Mouse (Mus musculus) embryonic facial prominence, embryonic 12.5 days (tissue): Measurements from ENCODE around the gene H2-Q7. TPM values are rescaled to one million over a fixed set of nuclear protein-coding genes. Genes with fewer than 3 reads are reported as not detected.
"Not testable (repeated sequence)": the region's sequence is repeated elsewhere in the genome, so short reads cannot be mapped to it uniquely, and the experiment has no call there.

Experiments used
- ATAC-seq: fragments of 200-750 bp; cut with Nextera tagmentation; 2 replicates; pipeline ENCODE4 v1.8.0; 2017; ENCODE audit not compliant: insufficient number of reproducible peaks, insufficient read depth, low FRiP score, low TSS enrichment
- H3K27ac ChIP-seq: fragments of 300-500 bp; sonication (generic); 2 replicates; pipeline ENCODE4 v1.5.1; 2016; ENCODE audit warnings: mild to moderate bottlenecking
- H3K27me3 ChIP-seq: fragments of 300-500 bp; sonication (generic); 2 replicates; pipeline ENCODE4 v1.6.1; 2016; ENCODE audit warnings: mild to moderate bottlenecking, moderate library complexity
- H3K36me3 ChIP-seq: fragments of 300-500 bp; sonication (generic); 2 replicates; pipeline ENCODE4 v1.6.1; 2016; ENCODE audit warnings: mild to moderate bottlenecking
- H3K4me1 ChIP-seq: fragments of 300-500 bp; sonication (generic); 2 replicates; pipeline ENCODE4 v1.6.1; 2016
- H3K4me2 ChIP-seq: fragments of 300-500 bp; sonication (generic); replicated peaks from 2 replicates; pipeline ENCODE4 v1.6.1; 2016; ENCODE audit warnings: mild to moderate bottlenecking, moderate library complexity
- H3K4me3 ChIP-seq: fragments of 300-500 bp; sonication (generic); 2 replicates; pipeline ENCODE4 v1.5.1; 2016; ENCODE audit warnings: mild to moderate bottlenecking
- H3K9ac ChIP-seq: fragments of 300-500 bp; sonication (generic); 2 replicates; pipeline ENCODE4 v1.6.1; 2016; ENCODE audit warnings: mild to moderate bottlenecking, moderate library complexity
- H3K9me3 ChIP-seq: fragments of 300-500 bp; sonication (generic); 2 replicates; pipeline ENCODE4 v1.6.1; 2016; ENCODE audit warnings: mild to moderate bottlenecking, moderate library complexity
- WGBS: fragments of 180-500 bp; shearing (Covaris S2); methylation state at CpG from one replicate; pipeline ENCODE4 v1.1.7; 2016; 5-methylcytosine and 5-hydroxymethylcytosine counted together
- polyA plus RNA-seq: library from polyadenylated mRNA; unstranded; fragments of >200 nt; fragmentation: Nextera tagmentation; extraction: Ambion mirVana; gene quantifications from 2 replicates; pipeline ENCODE4 v1.2.1, GENCODE M21; 2016

Gene H2-Q7
- polyA plus RNA-seq, 1 experiment from 2014 or later, result 5.9 TPM

GRCm38 (mm10) chr17:35422360-35422759 is 16.6 kb upstream of the H2-Q7 start:
- not testable (repeated sequence) for H3K27ac ChIP-seq, H3K9me3 ChIP-seq, ATAC-seq, H3K4me2 ChIP-seq, H3K4me3 ChIP-seq, H3K36me3 ChIP-seq, H3K9ac ChIP-seq, H3K4me1 ChIP-seq
- peaks cover 42% of the 10 kb centered on the region for H3K27me3 ChIP-seq
- 86% methylated on average over 5 of the region's 5 CpGs for WGBS

- not testable (repeated sequence) for H3K4me1 ChIP-seq, H3K36me3 ChIP-seq, H3K4me2 ChIP-seq, H3K9me3 ChIP-seq, ATAC-seq, H3K4me3 ChIP-seq, H3K9ac ChIP-seq, H3K27ac ChIP-seq
- H3K27me3 ChIP-seq, result peaks cover 42% of the 10 kb centered on the region
- WGBS, result 68% methylated on average over 3 of the region's 3 CpGs
These were observed 15.7 kb upstream of the H2-Q7 start for GRCm38 (mm10) chr17:35423131-35423810.

DNA sequence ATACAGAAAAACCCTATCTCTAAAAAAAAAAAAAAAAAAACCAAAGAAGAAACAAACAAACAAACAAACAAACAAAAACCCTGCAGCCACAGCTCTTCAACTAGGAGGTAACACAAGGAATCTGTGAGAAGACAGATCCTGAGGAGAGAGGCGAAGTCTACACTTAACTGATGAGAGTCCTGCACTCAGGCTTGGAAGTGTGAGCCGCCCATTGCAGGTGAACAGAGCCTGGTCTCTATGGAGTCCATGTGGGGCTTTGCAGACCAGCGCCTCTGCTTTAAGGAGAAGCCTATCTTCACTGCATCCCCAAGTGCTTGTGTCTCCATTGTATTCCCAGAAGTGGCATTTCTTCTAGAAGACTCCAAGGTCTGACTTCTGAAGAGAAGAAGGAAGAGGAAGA is 14.8 kb upstream of the H2-Q7 start:
- not testable (repeated sequence) for H3K4me1 ChIP-seq, H3K4me3 ChIP-seq, H3K36me3 ChIP-seq, ATAC-seq, H3K9me3 ChIP-seq, H3K4me2 ChIP-seq, H3K9ac ChIP-seq, H3K27ac ChIP-seq
- H3K27me3 ChIP-seq, result peaks cover 39% of the 10 kb centered on the region
- 78% methylated on average over 3 of the region's 3 CpGs for WGBS

DNA sequence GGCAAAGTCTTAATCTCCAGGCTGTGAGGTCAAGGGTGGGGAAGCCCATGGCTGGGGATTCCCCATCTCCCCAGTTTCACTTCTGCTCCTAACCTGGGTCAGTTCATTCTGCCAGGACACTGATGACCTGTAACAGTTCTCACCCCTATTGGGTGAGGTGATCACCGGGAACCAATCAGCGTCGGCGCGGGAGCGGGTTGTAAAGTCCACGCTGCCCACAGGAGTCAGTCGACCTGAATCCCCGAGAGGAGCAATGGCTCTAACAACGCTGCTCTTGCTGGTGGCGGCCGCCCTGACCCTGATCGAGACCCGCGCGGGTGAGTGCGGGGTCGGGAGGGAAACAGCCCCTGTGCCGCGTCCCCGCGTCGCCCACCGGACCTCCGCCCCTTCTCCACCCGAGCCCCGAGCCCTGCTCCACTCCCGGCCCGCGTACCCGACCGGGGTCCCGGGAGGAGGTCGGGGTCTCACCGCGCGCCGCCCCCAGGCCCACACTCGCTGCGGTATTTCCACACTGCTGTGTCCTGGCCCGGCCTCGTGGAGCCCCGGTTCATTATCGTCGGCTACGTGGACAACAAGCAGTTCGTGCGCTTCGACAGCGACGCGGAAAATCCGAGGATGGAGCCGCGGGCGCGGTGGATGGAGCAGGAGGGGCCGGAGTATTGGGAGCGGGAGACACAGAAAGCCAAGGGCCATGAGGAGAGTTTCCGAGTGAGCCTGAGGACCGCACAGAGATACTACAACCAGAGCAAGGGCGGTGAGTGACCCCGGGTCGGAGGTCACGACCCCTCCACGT is 14.1 kb upstream of the H2-Q7 start, which contains the start of gene H2-Q6:
H2-Q6 (plus strand) TSS at position 227 of the 793 bp plus-strand sequence.
- 2% methylated on average over 62 of the region's 66 CpGs for WGBS

DNA sequence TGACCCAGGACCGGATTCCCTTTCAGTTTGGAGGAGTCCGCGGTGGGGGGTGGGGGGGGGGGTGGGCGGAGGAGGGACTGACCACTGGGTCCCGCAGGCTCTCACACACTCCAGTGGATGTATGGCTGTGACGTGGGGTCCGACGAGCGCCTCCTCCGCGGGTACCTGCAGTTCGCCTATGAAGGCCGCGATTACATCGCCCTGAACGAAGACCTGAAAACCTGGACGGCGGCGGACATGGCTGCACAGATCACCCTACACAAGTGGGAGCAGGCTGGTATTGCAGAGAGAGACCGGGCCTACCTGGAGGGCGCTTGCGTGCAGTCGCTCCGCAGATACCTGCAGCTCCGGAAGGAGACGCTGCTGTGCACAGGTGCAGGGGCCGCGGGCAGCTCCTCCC is 13.5 kb upstream of the H2-Q7 start:
- 0 out of 2 replicates have a peak overlapping the region, but pooled peaks have one; percentile 15 for H3K9ac ChIP-seq
- H3K4me3 ChIP-seq, result peak overlapping the region; percentile 34
- not testable (repeated sequence) for H3K9me3 ChIP-seq, H3K36me3 ChIP-seq, H3K4me1 ChIP-seq, H3K27ac ChIP-seq
- WGBS, result 13% methylated on average over 28 of the region's 28 CpGs
- H3K27me3 ChIP-seq, result peaks cover 34% of the 10 kb centered on the region
- 0 out of 2 replicates have a peak, but pooled peaks have one; percentile 38 for ATAC-seq
- H3K4me2 ChIP-seq, result peak overlapping the region; percentile 61

More for the DNA sequence above, 14.1 kb upstream of the H2-Q7 start, which contains the start of gene H2-Q6:
- H3K9me3 ChIP-seq, H3K4me1 ChIP-seq, H3K36me3 ChIP-seq, H3K27ac ChIP-seq: not testable (repeated sequence)
- H3K9ac ChIP-seq, result 0 out of 2 replicates have a peak within 1 kb of the TSS, but pooled peaks have one; percentile 24
- H3K4me2 ChIP-seq, result peak within 1 kb of the TSS; percentile 61
- peak; percentile 25; the same call in 1 of the 2 replicates for ATAC-seq
- H3K27me3 ChIP-seq, result peaks cover 34% of the 10 kb centered on the region
- H3K4me3 ChIP-seq, result peak within 1 kb of the TSS; percentile 34

- not testable (repeated sequence) for H3K4me1 ChIP-seq, H3K9ac ChIP-seq, H3K36me3 ChIP-seq, H3K27ac ChIP-seq, ATAC-seq, H3K4me2 ChIP-seq, H3K4me3 ChIP-seq, H3K9me3 ChIP-seq
- WGBS, result 84% methylated on average over 6 of the region's 6 CpGs
- H3K27me3 ChIP-seq, result peaks cover 28% of the 10 kb centered on the region
These were observed 10.1 kb upstream of the H2-Q7 start for GRCm38 (mm10) chr17:35428883-35429282.

DNA sequence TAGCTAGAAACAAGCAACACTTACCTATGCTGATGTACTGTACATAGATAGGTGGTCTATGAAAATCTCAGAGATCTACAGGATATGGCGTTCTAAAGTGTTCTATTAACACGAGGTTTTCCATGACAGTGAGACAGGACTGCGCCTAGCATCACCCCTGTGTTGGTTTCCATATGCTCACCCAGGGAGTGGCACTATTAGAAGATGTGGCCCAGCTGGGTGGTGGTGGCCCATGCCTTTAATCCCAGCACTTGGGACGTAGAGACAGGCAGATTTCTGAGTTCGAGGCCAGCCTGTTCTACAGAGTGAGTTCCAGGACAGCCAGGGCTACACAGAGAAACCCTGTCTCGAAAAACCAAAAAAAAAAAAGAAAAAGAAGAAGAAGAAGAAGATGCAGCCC is 8.3 kb upstream of the H2-Q7 start:
- not testable (repeated sequence) for ATAC-seq, H3K4me1 ChIP-seq
- 87% methylated on average over 6 of the region's 6 CpGs for WGBS

GRCm38 (mm10) chr17:35432167-35432566 is 6.8 kb upstream of the H2-Q7 start:
- not testable (repeated sequence) for H3K4me1 ChIP-seq, ATAC-seq, H3K9me3 ChIP-seq, H3K27me3 ChIP-seq, H3K9ac ChIP-seq, H3K36me3 ChIP-seq, H3K4me3 ChIP-seq, H3K4me2 ChIP-seq, H3K27ac ChIP-seq
- 90% methylated on average over 3 of the region's 3 CpGs for WGBS

More for the DNA sequence above, 8.3 kb upstream of the H2-Q7 start:
- not testable (repeated sequence) for H3K9ac ChIP-seq, H3K4me2 ChIP-seq, H3K4me3 ChIP-seq, H3K27ac ChIP-seq, H3K36me3 ChIP-seq, H3K9me3 ChIP-seq
- H3K27me3 ChIP-seq, result peaks cover 15% of the 10 kb centered on the region

- H3K27me3 ChIP-seq, result peaks cover 16% of the 10 kb centered on the region; the same call in 1 of the 2 replicates
- not testable (repeated sequence) for H3K9ac ChIP-seq, ATAC-seq, H3K27ac ChIP-seq, H3K9me3 ChIP-seq, H3K36me3 ChIP-seq, H3K4me3 ChIP-seq, H3K4me1 ChIP-seq, H3K4me2 ChIP-seq
- 10% methylated on average over 8 of the region's 8 CpGs for WGBS
These were observed 4.1 kb upstream of the H2-Q7 start for GRCm38 (mm10) chr17:35434836-35435235.

DNA sequence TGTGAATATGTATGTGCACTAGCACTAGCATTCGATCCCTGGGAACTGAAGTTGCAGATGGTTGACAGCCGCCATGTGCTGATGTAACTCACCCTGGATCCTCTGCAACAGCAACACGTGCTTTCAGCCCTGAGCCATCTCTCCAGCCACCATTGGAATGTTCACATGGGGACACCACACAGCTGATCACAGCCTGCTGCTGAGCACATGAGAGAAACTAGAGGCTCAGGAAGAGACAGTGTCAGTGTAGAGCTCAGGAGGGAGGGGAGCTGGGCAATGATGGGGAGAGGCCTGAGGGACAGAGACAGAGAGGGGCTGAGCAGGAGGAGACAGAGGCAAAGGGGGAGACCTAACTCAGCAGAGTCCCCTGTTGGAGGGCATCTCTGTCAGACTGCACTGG is 3.4 kb upstream of the H2-Q7 start:
- peaks cover 20% of the 10 kb centered on the region; the same call in 1 of the 2 replicates for H3K27me3 ChIP-seq
- not testable (repeated sequence) for ATAC-seq, H3K36me3 ChIP-seq, H3K9ac ChIP-seq, H3K27ac ChIP-seq, H3K4me3 ChIP-seq, H3K4me2 ChIP-seq, H3K9me3 ChIP-seq, H3K4me1 ChIP-seq
- WGBS, result 76% methylated on average over 3 of the region's 3 CpGs

DNA sequence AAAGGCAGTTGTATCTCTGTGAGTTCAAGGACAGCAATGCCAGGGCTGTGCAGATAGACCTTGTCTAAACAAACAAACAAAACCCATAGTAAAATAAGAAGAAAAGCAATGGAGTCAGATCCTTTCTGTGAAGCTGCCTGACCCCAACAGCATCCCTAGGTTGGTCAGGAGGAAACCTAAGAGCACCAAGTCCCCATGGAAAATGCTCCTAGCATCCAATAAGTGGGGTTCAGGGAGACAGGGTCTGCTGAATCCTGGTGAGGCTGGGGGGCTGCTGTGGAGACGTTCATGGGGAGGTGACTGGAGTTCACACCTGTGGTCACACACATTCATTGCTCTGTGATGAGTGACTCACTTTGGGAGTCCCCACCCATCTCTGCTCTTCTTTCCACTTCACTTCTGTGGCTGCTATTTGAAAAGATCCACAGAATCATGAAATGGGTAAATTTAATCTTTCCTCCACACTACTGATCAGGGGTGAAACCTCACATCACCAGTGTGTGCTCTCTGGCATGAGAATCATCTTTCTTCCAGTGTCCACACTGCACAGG is 1.5 kb upstream of the H2-Q7 start:
- H3K4me1 ChIP-seq, H3K4me3 ChIP-seq, H3K9ac ChIP-seq, H3K36me3 ChIP-seq, ATAC-seq, H3K9me3 ChIP-seq, H3K4me2 ChIP-seq, H3K27ac ChIP-seq: not testable (repeated sequence)
- WGBS, result 55% methylated on average over 1 of the region's 1 CpGs
- peaks cover 20% of the 10 kb centered on the region; the same call in 1 of the 2 replicates for H3K27me3 ChIP-seq
